Mouse (Mus musculus): Measurements from ENCODE around the gene Gm36028. TPM values are rescaled to one million over a fixed set of nuclear protein-coding genes. Genes with fewer than 3 reads are reported as not detected.

Gene Gm36028
- polyA plus RNA-seq, 1 experiment, result 1.8 TPM

DNA sequence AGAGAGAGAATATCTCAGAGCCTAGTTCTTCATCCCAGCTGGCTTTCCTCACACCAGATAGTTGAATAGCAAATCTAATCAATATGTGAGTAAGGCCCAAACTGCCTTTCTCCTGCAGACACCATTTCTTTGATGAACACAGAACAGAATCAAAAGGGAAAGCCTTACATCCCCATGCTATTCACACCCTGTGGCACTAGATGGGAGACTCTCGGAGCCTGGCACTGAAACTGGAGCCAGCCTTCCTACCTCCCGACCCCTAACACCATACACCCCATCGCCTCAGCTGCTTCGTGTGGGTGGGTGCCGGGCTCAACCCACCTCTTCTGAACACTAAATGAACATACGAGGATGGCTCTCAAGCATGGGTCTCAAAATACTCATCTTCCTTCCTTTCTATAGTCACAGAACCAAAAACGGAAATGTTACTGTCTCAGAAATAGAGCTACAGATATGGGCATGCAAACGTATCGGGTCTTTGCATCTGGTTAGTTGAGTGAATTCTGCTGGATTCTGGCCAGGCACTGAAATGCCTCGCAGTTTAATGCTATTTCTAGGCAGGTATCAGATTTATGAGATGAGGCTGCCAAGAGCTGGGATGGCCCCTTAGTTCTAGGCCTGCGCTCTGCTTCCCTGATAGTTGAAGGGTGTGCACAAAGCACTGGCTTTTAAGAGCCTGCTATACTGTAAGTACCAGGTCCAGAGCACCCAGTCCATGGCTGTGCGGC lies 36.0 kb downstream of the Gm36028 start:
- H3K4me3 ChIP-seq (ENCODE audit: insufficient read depth, low read depth, low read length), result no peak overlapping the region
- WGBS, result 84% methylated on average over 12 of the region's 12 CpGs
- no peaks in the 10 kb centered on the region for H3K36me3 ChIP-seq (ENCODE audit: control insufficient read depth, insufficient read depth, low read length)
- H3K27me3 ChIP-seq (replicated peaks; ENCODE audit: control insufficient read depth, insufficient read depth, low read length), result no peaks in the 10 kb centered on the region
- H3K4me1 ChIP-seq (ENCODE audit: control insufficient read depth, insufficient read depth, low read length), result no peaks in the 10 kb centered on the region
- no peak for DNase-seq
- no peak for TF ChIP-seq CTCF (conservative IDR thresholded peaks at IDR 0.05; ENCODE audit: insufficient read depth, insufficient read length, low read depth, low read length)
- no peak for TF ChIP-seq POLR2A (IDR thresholded peaks at IDR 0.05; ENCODE audit: low read depth, low read length)
- no peak overlapping the region for H3K27ac ChIP-seq (ENCODE audit: insufficient read depth, low read depth, low read length)

DNA sequence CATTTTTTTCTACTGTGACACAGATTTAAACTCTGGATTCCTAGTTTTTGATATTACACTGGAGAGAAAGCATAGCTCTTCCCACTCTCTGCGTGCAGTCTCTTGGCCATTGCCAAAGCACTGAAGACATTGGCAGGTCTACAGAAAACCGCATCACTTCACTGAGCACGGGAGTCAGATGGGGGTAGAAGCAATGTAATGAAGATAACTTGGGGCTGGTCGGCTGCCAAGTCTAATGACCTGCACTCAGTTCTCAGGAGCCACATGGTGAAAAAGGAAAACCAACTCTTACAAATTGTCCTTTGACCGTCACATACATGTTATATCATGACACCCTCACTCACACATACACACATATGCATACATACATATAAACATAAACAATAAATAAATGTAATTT lies 37.0 kb downstream of the Gm36028 start:
- H3K4me3 ChIP-seq (ENCODE audit: insufficient read depth, low read depth, low read length), result no peak overlapping the region
- 40% methylated on average over 5 of the region's 5 CpGs for whole genome bisulfite sequencing
- TF ChIP-seq CTCF (conservative IDR thresholded peaks at IDR 0.05; ENCODE audit: insufficient read depth, insufficient read length, low read depth, low read length) (no peak), POLR2A (IDR thresholded peaks at IDR 0.05; ENCODE audit: low read depth, low read length) (no peak)
- peak; percentile 69 for DNase-seq
- no peaks in the 10 kb centered on the region for H3K27me3 ChIP-seq (replicated peaks; ENCODE audit: control insufficient read depth, insufficient read depth, low read length)
- no peak overlapping the region for H3K27ac ChIP-seq (ENCODE audit: insufficient read depth, low read depth, low read length)
- H3K4me1 ChIP-seq (ENCODE audit: control insufficient read depth, insufficient read depth, low read length), result no peaks in the 10 kb centered on the region
- no peaks in the 10 kb centered on the region for H3K36me3 ChIP-seq (ENCODE audit: control insufficient read depth, insufficient read depth, low read length)

DNA sequence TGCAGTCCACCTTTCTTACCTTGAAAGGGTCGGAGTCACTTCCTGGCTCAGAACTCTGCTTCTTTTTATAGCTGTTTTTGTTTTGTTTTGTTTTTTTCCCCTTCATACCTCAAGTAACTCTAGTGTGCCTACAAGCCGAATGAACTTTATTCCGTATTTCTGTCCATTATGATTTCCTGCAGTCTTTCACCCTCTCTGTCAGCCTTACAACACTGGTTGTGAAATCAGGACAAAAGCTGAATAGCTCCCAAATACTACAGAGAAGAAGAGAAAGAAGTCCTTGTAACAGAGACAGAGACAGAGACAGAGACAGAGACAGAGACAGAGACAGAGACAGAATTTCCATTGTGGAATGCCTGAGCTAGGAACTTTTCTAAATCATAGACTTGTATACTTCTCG lies 43.0 kb downstream of the Gm36028 start:
- Histone ChIP-seq H3K36me3 (ENCODE audit: control insufficient read depth, insufficient read depth, low read length) (no peaks in the 10 kb centered on the region), H3K27me3 (replicated peaks; ENCODE audit: control insufficient read depth, insufficient read depth, low read length) (no peaks in the 10 kb centered on the region), H3K4me1 (ENCODE audit: control insufficient read depth, insufficient read depth, low read length) (peaks cover 12% of the 10 kb centered on the region), H3K4me3 (ENCODE audit: insufficient read depth, low read depth, low read length) (no peak overlapping the region), H3K27ac (ENCODE audit: insufficient read depth, low read depth, low read length) (no peak overlapping the region)
- 73% methylated on average over 4 of the region's 4 CpGs for WGBS
- no peak for DNase-seq
- TF ChIP-seq POLR2A (IDR thresholded peaks at IDR 0.05; ENCODE audit: low read depth, low read length) (no peak), CTCF (conservative IDR thresholded peaks at IDR 0.05; ENCODE audit: insufficient read depth, insufficient read length, low read depth, low read length) (no peak)

GRCm38 (mm10) chr16:37814383-37814971 lies 46.5 kb downstream of the Gm36028 start:
- peak; percentile 93 for DNase-seq
- no peaks in the 10 kb centered on the region for H3K36me3 ChIP-seq (ENCODE audit: control insufficient read depth, insufficient read depth, low read length)
- WGBS, result 8% methylated on average over 7 of the region's 7 CpGs

GRCm38 (mm10) chr16:37813691-37814382 lies 47.1 kb downstream of the Gm36028 start:
- TF ChIP-seq POLR2A (IDR thresholded peaks at IDR 0.05; ENCODE audit: low read depth, low read length) (no peak), CTCF (conservative IDR thresholded peaks at IDR 0.05; ENCODE audit: insufficient read depth, insufficient read length, low read depth, low read length) (no peak)
- DNase-seq, result no peak
- Histone ChIP-seq H3K4me3 (ENCODE audit: insufficient read depth, low read depth, low read length) (no peak overlapping the region; the same call in 1 of the 2 replicates), H3K4me1 (ENCODE audit: control insufficient read depth, insufficient read depth, low read length) (peaks cover 23% of the 10 kb centered on the region), H3K27ac (ENCODE audit: insufficient read depth, low read depth, low read length) (peak overlapping the region; percentile 70), H3K27me3 (replicated peaks; ENCODE audit: control insufficient read depth, insufficient read depth, low read length) (no peaks in the 10 kb centered on the region), H3K36me3 (ENCODE audit: control insufficient read depth, insufficient read depth, low read length) (no peaks in the 10 kb centered on the region)
- 18% methylated on average over 5 of the region's 5 CpGs for WGBS

More at GRCm38 (mm10) chr16:37814383-37814971, 46.5 kb downstream of the Gm36028 start:
- no peak for TF ChIP-seq POLR2A (IDR thresholded peaks at IDR 0.05; ENCODE audit: low read depth, low read length)
- TF ChIP-seq CTCF (conservative IDR thresholded peaks at IDR 0.05; ENCODE audit: insufficient read depth, insufficient read length, low read depth, low read length), result peak; percentile 81
- peak overlapping the region; percentile 85 for H3K27ac ChIP-seq (ENCODE audit: insufficient read depth, low read depth, low read length)
- no peak overlapping the region for H3K4me3 ChIP-seq (ENCODE audit: insufficient read depth, low read depth, low read length)
- no peaks in the 10 kb centered on the region for H3K27me3 ChIP-seq (replicated peaks; ENCODE audit: control insufficient read depth, insufficient read depth, low read length)
- peaks cover 22% of the 10 kb centered on the region for H3K4me1 ChIP-seq (ENCODE audit: control insufficient read depth, insufficient read depth, low read length)

- no peak for TF ChIP-seq POLR2A (IDR thresholded peaks at IDR 0.05; ENCODE audit: low read depth, low read length)
- TF ChIP-seq CTCF (conservative IDR thresholded peaks at IDR 0.05; ENCODE audit: insufficient read depth, insufficient read length, low read depth, low read length), result peak; percentile 44; the same call in 1 of the 2 replicates
- peak overlapping the region; percentile 57; the same call in 1 of the 2 replicates for H3K27ac ChIP-seq (ENCODE audit: insufficient read depth, low read depth, low read length)
- H3K27me3 ChIP-seq (replicated peaks; ENCODE audit: control insufficient read depth, insufficient read depth, low read length), result no peaks in the 10 kb centered on the region
- H3K4me1 ChIP-seq (ENCODE audit: control insufficient read depth, insufficient read depth, low read length), result peaks cover 23% of the 10 kb centered on the region
- H3K36me3 ChIP-seq (ENCODE audit: control insufficient read depth, insufficient read depth, low read length), result no peaks in the 10 kb centered on the region
- WGBS, result 31% methylated on average over 9 of the region's 9 CpGs
- H3K4me3 ChIP-seq (ENCODE audit: insufficient read depth, low read depth, low read length), result no peak overlapping the region
- peak; percentile 74 for DNase-seq
Measured at GRCm38 (mm10) chr16:37812474-37812886, 48.5 kb downstream of the Gm36028 start.

- no peaks in the 10 kb centered on the region for H3K27me3 ChIP-seq (replicated peaks; ENCODE audit: control insufficient read depth, insufficient read depth, low read length)
- 80% methylated on average over 8 of the region's 8 CpGs for WGBS
- no peak for DNase-seq
- H3K4me1 ChIP-seq (ENCODE audit: control insufficient read depth, insufficient read depth, low read length), result peaks cover 23% of the 10 kb centered on the region
- no peak overlapping the region for H3K4me3 ChIP-seq (ENCODE audit: insufficient read depth, low read depth, low read length)
- H3K36me3 ChIP-seq (ENCODE audit: control insufficient read depth, insufficient read depth, low read length), result no peaks in the 10 kb centered on the region
- TF ChIP-seq POLR2A (IDR thresholded peaks at IDR 0.05; ENCODE audit: low read depth, low read length) (no peak), CTCF (conservative IDR thresholded peaks at IDR 0.05; ENCODE audit: insufficient read depth, insufficient read length, low read depth, low read length) (no peak)
- peak overlapping the region; percentile 57; the same call in 1 of the 2 replicates for H3K27ac ChIP-seq (ENCODE audit: insufficient read depth, low read depth, low read length)
Measured at GRCm38 (mm10) chr16:37811874-37812273, 49.1 kb downstream of the Gm36028 start.
